Mouse (Mus musculus) neural tube, embryonic 10.5 days (tissue): ENCODE data around the gene Map3k10.
"Not testable (repeated sequence)": the region's sequence is repeated elsewhere in the genome, so short reads cannot be mapped to it uniquely, and the experiment has no call there.

ENCODE experiments used
- DNase-seq: peaks from one replicate; pipeline ENCODE4 v3.0.0-alpha.2; 2017; ENCODE audit warnings: low spot score; ENCODE audit errors: extremely low spot score

Gene Map3k10

DNA sequence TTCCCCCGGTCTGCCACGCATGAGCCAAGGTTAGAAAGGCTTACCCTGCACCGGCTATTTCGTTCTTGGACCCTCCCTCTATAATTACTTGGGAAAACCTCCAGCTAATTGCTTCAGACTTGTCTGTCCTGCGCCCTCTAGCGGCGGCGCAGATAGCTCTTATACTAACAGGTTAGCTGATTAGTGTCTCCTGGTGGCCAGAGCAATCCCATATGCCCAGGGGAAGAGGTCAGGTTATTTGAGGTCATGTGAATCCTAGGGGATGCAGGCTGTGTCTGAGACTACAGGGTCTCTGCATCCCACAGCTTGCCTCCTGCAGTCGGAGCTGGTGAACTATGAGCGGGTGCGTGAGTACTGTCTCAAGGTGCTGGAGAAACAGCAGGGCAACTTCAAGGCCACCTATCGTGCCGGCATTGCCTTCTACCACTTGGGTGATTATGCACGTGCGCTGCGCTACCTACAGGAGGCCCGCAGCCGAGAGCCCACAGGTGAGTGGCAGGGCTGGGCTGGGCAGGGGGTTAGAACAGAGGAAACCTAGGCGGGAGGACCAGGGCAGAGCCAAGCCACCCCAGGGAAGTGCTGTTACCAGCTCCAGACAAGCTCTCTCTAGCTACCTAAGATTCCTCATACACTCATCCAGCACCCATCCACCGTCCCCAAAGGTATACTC, 19.7 kb downstream of the Map3k10 start:
- no peak for DNase-seq

- peak; percentile 65 for DNase-seq
These were observed 20.5 kb downstream of the Map3k10 start, which contains the start of gene Ttc9b for GRCm38 (mm10) chr7:27653681-27654437. Gene Ttc9b, plus strand, starts transcription at chr7:27653915.

- peak; percentile 59 for DNase-seq
These were observed 23.4 kb downstream of the Map3k10 start for GRCm38 (mm10) chr7:27650949-27651348.

GRCm38 (mm10) chr7:27649723-27650122, 24.7 kb downstream of the Map3k10 start:
- DNase-seq, result no peak

- no peak for DNase-seq
These were observed 27.0 kb downstream of the Map3k10 start for GRCm38 (mm10) chr7:27647281-27648002.

- no peak for DNase-seq
These were observed 27.9 kb downstream of the Map3k10 start for GRCm38 (mm10) chr7:27646516-27646915.

- no peak for DNase-seq
These were observed 29.9 kb downstream of the Map3k10 start for GRCm38 (mm10) chr7:27644471-27644870.

DNA sequence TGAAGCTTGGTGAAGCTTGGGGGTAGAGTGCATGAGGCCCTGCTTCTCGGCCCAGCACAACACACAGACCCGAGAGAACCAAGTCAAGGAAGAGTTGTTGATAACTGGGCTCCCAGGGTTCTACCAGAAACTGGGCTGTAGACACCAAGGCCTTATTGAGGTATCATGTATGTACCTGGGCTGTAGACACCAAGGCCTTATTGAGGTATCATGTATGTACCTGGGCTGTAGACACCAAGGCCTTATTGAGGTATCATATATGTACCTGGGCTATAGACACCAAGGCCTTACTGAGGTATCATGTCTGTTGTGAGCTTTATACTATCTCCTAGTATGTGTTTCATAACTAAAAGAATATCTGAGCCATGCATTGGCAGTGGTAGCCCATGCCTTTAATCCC, 39.3 kb downstream of the Map3k10 start:
- not testable (repeated sequence) for DNase-seq

- no peak for DNase-seq
These were observed 39.7 kb downstream of the Map3k10 start for GRCm38 (mm10) chr7:27634691-27635090.

DNA sequence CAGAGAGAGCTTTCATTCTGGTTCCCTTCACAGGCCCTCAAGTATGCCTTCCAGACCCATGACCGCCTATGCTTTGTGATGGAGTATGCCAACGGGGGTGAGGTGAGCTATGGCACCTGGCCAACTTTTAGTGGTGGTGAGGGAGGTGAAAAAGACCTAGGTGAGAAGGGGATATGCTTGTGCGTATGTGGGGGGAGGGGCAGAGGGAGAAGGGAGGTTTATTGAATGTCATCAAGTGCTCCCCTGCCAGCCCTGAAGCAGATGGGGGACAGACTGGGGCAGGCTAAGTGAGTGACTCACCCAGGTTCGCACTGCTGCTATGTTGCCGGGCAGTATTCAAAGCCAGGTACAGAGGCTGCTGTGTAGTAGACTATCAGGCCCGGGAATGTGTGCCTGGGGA, 41.2 kb downstream of the Map3k10 start:
- DNase-seq, result no peak

DNA sequence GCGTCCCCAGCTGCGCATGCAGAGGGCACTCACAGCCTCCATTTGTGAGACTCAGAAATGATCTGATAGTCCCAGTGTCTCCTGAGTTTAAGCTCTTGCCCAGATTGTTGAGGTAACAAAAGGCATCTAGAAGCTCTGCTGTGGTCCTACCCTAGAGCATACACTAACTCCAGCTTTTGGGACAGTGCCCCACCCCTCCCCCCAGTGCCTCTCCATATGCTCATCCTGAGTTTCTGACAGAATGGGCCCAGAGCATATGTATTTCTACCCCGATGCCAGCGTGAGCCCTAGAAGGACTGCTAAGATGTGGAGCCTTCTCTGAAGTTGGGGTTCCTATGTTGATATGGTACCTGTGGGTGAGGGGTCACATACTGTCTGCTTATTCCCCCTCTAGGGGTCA, 43.0 kb downstream of the Map3k10 start:
- no peak for DNase-seq

DNA sequence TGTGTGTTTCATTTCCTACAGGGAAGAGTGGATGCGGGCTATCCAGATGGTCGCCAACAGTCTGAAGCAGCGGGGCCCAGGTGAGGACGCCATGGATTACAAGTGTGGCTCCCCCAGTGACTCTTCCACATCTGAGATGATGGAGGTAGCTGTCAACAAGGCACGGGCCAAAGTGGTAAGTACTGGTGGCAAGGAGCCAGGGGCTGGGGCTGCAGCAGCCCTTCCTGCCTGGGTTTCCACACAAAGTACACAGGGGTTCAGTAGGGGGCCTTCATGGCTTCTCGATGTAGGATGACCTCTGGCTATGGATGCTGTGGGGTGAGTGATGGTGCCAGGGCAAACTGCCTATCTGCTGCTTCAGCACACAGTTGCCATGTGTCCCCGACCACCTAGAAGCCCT, 45.6 kb downstream of the Map3k10 start:
- DNase-seq, result not testable (repeated sequence)

DNA sequence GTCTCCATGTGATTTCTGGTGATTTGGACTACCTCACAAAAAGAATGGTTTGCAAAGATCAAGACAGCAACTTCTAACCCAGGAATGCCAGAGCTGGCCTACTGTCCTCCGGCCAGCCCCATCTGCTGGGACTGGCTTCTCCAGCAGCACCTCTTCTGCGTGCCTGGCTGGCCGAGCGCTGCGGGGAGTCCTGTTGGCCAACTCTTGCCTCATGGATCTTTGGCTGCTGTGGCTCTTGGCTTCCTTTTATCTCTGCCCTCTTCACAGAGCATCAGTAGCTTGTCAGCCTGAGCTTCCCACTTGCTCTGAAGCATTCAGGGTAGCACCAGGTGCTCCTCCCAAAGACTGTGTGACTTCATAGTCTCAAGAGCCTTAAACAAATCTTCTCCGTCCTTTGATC, 46.2 kb downstream of the Map3k10 start:
- DNase-seq, result no peak

DNA sequence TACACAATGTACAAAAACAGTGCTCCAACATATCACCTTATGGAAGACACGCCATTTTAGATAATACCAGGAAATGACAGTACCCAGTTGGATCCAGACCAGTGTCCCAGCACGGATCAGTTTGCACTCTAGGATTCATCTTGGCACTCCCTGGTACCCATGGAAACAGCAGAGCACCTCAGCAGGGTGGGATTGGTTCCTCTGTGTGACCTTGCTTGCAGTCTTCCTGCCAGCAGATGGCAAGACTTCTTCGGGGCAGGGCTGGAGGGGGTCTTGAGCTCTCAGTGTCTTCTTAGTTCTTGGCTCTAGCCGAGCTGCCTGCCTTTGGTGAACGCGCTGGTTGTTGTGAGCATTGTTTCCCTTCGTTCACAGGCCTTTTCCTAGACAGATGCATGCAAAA, 46.7 kb downstream of the Map3k10 start:
- DNase-seq, result no peak

DNA sequence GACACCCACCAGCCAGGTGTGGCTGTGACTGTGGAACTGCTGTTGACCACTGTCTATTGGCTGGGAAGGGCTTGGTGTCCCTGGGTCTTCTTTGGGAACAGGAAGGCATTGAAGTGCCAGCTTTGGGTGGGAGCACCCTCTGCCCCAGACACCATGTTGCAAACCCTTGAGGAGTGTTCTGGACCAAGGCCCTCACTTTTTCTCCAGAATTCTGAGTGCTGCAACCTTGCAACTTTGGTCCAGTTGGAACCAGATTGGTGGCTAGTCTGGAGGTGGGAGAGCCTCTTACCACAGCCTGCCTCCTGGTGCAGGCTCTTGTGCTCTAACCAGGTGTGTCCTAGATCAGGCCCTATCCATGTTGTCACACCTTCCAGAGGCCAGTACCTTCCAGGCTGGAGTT, 49.4 kb downstream of the Map3k10 start:
- no peak for DNase-seq

GRCm38 (mm10) chr7:27622234-27622633, 52.2 kb downstream of the Map3k10 start:
- DNase-seq, result no peak

DNA sequence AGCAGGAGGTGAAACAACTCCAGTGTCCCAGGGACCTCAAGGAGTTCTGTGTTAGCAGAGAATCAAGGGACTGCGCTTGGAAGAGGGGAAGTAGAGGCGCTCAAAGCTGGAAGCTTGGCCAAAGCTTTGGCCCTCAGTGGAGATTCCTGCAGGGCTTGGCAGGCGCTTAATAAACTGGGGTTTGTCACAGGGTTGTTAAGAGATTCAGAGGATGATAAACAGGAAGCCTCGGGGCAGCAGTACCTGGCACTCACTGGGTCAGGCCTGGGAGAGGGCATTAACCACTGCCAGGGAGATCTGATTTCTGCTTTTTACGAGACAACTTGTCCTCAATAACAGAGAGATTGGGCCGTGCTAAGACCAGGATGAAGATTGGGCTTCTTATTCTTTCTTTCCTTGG, 53.4 kb downstream of the Map3k10 start:
- DNase-seq, result no peak

DNA sequence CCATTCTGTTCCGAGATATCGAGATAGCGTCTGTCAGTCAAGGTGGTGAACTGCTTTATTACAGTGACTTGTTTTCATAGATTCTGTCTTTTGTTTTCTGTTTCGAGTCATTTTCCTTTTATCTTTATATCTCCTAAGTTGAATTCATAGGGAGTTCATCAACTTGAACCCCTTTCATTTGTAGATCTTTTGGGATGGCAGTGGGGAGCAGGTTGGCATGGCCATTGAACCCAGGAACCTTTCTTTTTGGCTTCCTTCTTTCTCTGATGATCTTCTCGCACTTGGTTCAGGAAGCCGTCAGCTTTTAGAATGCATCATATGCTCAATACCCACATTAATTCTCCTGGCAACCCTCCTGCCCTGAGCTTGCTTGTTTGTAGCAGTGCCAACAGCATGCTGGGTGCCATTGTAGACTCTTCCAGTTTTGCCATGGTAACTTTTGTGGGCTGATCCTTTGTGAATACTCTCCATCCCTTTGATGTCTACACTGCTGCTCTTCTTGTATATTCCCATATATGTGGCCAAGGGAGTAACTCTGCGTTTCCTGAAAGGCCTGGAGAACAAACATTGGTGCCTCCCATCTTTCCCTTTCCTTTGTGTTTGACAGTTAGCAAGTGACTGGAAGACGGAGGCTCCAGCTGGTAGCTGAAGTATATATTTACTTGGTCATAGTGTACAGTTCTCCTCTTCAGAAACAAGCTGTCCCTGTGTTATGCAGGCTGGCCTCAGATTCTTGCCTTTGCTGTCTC, 60.5 kb downstream of the Map3k10 start:
- DNase-seq, result no peak

- DNase-seq, result no peak
These were observed 61.5 kb downstream of the Map3k10 start for GRCm38 (mm10) chr7:27612940-27613339.

GRCm38 (mm10) chr7:27610871-27611270, 63.5 kb downstream of the Map3k10 start:
- DNase-seq, result no peak

DNA sequence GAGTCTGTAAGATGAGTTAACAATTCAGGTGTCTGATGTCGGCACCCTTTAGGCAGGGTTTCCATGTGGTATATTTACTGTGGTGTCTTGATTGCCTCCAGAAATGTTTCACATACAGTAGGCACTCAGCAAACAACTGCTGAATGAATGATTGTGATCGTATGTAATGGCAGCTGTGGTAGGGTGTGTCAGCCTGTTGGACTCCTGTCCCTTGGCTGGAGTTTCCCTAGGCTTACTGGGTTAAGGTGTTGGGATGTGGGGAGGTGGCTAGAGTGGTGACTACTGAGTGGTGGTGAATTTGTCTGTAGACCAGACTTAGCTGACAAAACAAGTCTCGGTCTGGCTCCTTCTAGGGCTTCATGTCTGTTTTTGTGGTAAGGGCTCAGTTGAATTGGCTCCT, 64.0 kb downstream of the Map3k10 start:
- no peak for DNase-seq

- no peak for DNase-seq
These were observed 64.7 kb downstream of the Map3k10 start for GRCm38 (mm10) chr7:27609688-27610087.
